Mouse (Mus musculus) intestine, embryonic 16.5 days (tissue): ENCODE results near the gene Tmigd1. TPM values are rescaled to one million over a fixed set of nuclear protein-coding genes. Genes with fewer than 3 reads are reported as not detected.

Experiments
- ATAC-seq: fragments of 200-750 bp; cut with Nextera tagmentation; 2 replicates; pipeline ENCODE4 v1.8.0; 2017; ENCODE audit warnings: moderate TSS enrichment, moderate library complexity
- H3K27ac ChIP-seq: fragments of 300-500 bp; sonication (generic); 2 replicates; pipeline ENCODE4 v1.5.1; 2014; ENCODE audit warnings: mild to moderate bottlenecking, low read length
- H3K27me3 ChIP-seq: fragments of 300-500 bp; sonication (generic); replicated peaks from 2 replicates; pipeline ENCODE4 v1.6.1; 2014; ENCODE audit warnings: low read length, control low read depth, mixed read lengths; ENCODE audit not compliant: control insufficient read depth, insufficient read depth
- H3K36me3 ChIP-seq: fragments of 300-500 bp; sonication (generic); 2 replicates; pipeline ENCODE4 v1.6.1; 2014; ENCODE audit warnings: low read length, control low read depth; ENCODE audit not compliant: control insufficient read depth, insufficient read depth
- H3K4me1 ChIP-seq: fragments of 300-500 bp; sonication (generic); 2 replicates; pipeline ENCODE4 v1.6.1; 2014; ENCODE audit warnings: low read length, control low read depth, mixed read lengths; ENCODE audit not compliant: control insufficient read depth, insufficient read depth
- H3K4me2 ChIP-seq: fragments of 300-500 bp; sonication (generic); 2 replicates; pipeline ENCODE4 v1.6.1; 2014; ENCODE audit warnings: low read depth, low read length, control low read depth
- H3K4me3 ChIP-seq: fragments of 300-500 bp; sonication (generic); 2 replicates; pipeline ENCODE4 v1.5.1; 2014; ENCODE audit warnings: mild to moderate bottlenecking, low read length
- H3K9ac ChIP-seq: fragments of 300-500 bp; sonication (generic); 2 replicates; pipeline ENCODE4 v1.6.1; 2014; ENCODE audit warnings: low read depth, low read length
- H3K9me3 ChIP-seq: fragments of 300-500 bp; sonication (generic); 2 replicates; pipeline ENCODE4 v1.6.1; 2016; ENCODE audit warnings: low read length, control low read depth; ENCODE audit not compliant: control insufficient read depth
- WGBS: fragments of 180-500 bp; shearing (Covaris S2); extraction: QIAGEN DNeasy Blood & Tissue Kit; methylation state at CpG from one replicate; pipeline ENCODE4 v1.1.7; 2014; 5-methylcytosine and 5-hydroxymethylcytosine counted together
- polyA plus RNA-seq: library from polyadenylated mRNA; unstranded; fragments of >200 nt; fragmentation: Nextera tagmentation; extraction: Ambion mirVana; gene quantifications from 2 replicates; pipeline ENCODE4 v1.2.1, GENCODE M21; 2015

The Tmigd1 gene
- polyA plus RNA-seq, 1 experiment from 2014 or later: 2.7 TPM

GRCm38 (mm10) chr11:76874766-76875165, 27.2 kb upstream of the Tmigd1 start:
- no peaks in the 10 kb centered on the region for H3K36me3 ChIP-seq
- no peak overlapping the region for H3K27ac ChIP-seq
- no peaks in the 10 kb centered on the region for H3K9me3 ChIP-seq
- ATAC-seq: no peak
- no peak overlapping the region for H3K4me2 ChIP-seq
- no peak overlapping the region for H3K4me3 ChIP-seq
- H3K4me1 ChIP-seq: no peaks in the 10 kb centered on the region
- H3K9ac ChIP-seq: no peak overlapping the region
- 62% methylated on average over 6 of the region's 6 CpGs for WGBS
- no peaks in the 10 kb centered on the region for H3K27me3 ChIP-seq

DNA sequence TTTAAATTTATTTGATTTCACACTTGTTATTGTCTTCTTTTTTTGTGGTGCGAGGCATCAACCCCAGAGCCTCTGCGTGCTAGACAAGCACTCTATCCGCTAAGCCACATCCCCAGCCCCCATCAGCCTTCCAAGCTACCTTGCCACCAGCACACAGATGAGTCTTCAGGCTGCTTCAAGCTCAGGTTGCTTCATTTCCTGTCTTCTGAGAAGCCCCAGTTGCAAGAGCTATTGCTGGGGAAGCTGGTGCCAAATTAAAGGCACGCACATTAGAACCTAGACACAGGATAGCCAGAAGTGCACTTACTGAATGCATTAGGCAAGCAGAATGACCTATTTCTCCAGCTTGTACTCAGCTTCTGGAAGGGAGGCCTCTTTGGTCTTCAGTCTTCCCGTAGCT, 22.1 kb upstream of the Tmigd1 start:
- Histone ChIP-seq H3K36me3 (no peaks in the 10 kb centered on the region), H3K27me3 (no peaks in the 10 kb centered on the region), H3K4me3 (no peak overlapping the region), H3K9me3 (no peaks in the 10 kb centered on the region), H3K4me1 (no peaks in the 10 kb centered on the region), H3K9ac (no peak overlapping the region), H3K4me2 (no peak overlapping the region), H3K27ac (no peak overlapping the region)
- no peak for ATAC-seq
- 81% methylated on average over 5 of the region's 5 CpGs for WGBS

DNA sequence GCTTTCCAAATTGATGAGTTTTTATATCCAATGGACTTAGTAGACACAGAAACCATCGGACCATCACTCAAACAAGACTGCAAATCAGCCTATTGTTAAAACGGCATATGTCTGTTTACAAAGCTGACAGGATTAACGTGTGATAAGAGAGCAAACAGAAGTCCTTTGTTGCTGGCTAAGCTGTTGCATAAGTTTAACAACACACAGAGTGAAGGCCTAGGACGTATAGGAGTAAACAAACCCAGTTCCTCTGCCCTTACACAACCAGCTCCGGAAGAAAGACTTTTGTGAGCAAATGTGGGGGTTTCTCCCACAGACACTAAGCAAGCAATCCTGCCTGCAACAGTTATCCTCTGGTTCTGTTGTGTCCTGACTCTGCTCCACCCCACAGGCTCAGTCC, 17.5 kb upstream of the Tmigd1 start:
- Histone ChIP-seq H3K4me2 (no peak overlapping the region), H3K4me1 (no peaks in the 10 kb centered on the region), H3K9me3 (no peaks in the 10 kb centered on the region), H3K27me3 (no peaks in the 10 kb centered on the region), H3K27ac (no peak overlapping the region), H3K36me3 (no peaks in the 10 kb centered on the region), H3K9ac (no peak overlapping the region), H3K4me3 (no peak overlapping the region)
- 28% methylated on average over 5 of the region's 5 CpGs for WGBS
- ATAC-seq: no peak

- no peaks in the 10 kb centered on the region for H3K27me3 ChIP-seq
- no peak overlapping the region; the same call in 1 of the 2 replicates for H3K4me2 ChIP-seq
- H3K4me1 ChIP-seq: peaks cover 15% of the 10 kb centered on the region; the same call in 1 of the 2 replicates
- ATAC-seq: peak; percentile 65
- WGBS: 30% methylated on average over 10 of the region's 10 CpGs
- H3K27ac ChIP-seq: peak overlapping the region; percentile 55
- no peaks in the 10 kb centered on the region for H3K9me3 ChIP-seq
- 0 out of 2 replicates have a peak overlapping the region, but pooled peaks have one; percentile 15 for H3K9ac ChIP-seq
- no peaks in the 10 kb centered on the region for H3K36me3 ChIP-seq
- no peak overlapping the region for H3K4me3 ChIP-seq
Observed at GRCm38 (mm10) chr11:76889339-76890164, 12.4 kb upstream of the Tmigd1 start.

DNA sequence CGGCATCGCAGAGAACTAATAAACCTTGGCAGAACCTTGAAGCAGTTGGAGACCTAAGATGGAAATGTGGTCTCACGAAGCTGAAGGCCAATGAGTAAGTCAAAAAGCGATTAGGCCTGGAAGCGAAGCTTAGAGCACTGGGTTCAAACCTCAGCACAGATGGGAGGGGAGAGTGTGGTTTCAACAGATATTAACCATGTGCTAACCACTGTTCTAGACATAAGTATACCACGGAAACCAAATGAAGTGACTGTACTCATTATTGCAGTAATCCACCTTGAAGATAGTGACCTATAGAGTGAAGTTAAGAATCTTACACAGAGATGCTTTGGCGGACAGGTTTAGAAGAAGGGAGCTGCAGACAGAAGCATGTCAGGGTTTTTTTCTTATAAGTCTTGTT, 10.8 kb upstream of the Tmigd1 start:
- Histone ChIP-seq H3K27me3 (no peaks in the 10 kb centered on the region), H3K4me1 (peaks cover 16% of the 10 kb centered on the region; the same call in 1 of the 2 replicates), H3K4me2 (no peak overlapping the region), H3K27ac (no peak overlapping the region), H3K9ac (no peak overlapping the region), H3K36me3 (no peaks in the 10 kb centered on the region), H3K4me3 (no peak overlapping the region), H3K9me3 (no peaks in the 10 kb centered on the region)
- ATAC-seq: no peak
- WGBS: 88% methylated on average over 7 of the region's 7 CpGs

- no peak overlapping the region for H3K4me3 ChIP-seq
- H3K9me3 ChIP-seq: no peaks in the 10 kb centered on the region
- no peak overlapping the region for H3K4me2 ChIP-seq
- H3K27ac ChIP-seq: no peak overlapping the region
- H3K9ac ChIP-seq: no peak overlapping the region
- no peaks in the 10 kb centered on the region for H3K36me3 ChIP-seq
- no peaks in the 10 kb centered on the region for H3K27me3 ChIP-seq
- no peak for ATAC-seq
- peaks cover 20% of the 10 kb centered on the region; the same call in 1 of the 2 replicates for H3K4me1 ChIP-seq
- WGBS: 76% methylated on average over 4 of the region's 4 CpGs
Observed at GRCm38 (mm10) chr11:76891738-76892349, 10.1 kb upstream of the Tmigd1 start.

DNA sequence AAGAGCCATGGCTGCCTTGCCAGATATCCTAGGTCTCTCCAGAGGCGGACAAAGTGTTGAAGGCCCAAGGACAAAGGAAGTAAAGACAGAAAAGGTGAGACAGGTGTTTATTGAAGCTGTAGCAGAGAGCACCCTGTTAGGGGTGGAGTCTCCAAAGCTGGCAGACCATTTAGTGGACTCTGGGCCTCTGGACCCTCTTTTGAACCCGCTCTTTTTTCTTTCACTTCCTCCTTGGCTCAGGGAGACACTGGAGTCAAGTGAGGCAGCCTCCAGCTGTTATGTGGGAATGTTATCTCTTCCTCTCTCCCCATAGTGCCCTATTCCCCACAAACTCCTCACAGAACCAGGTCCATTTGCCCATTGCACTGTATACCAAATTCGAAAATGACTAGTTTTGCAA, 9.0 kb upstream of the Tmigd1 start:
- peak overlapping the region; percentile 34; the same call in 1 of the 2 replicates for H3K27ac ChIP-seq
- peak; percentile 36; the same call in 1 of the 2 replicates for ATAC-seq
- H3K4me1 ChIP-seq: peaks cover 23% of the 10 kb centered on the region; the same call in 1 of the 2 replicates
- H3K4me3 ChIP-seq: no peak overlapping the region
- WGBS: 72% methylated on average over 3 of the region's 3 CpGs
- no peaks in the 10 kb centered on the region for H3K27me3 ChIP-seq
- H3K9ac ChIP-seq: no peak overlapping the region
- H3K4me2 ChIP-seq: no peak overlapping the region
- no peaks in the 10 kb centered on the region for H3K9me3 ChIP-seq
- H3K36me3 ChIP-seq: no peaks in the 10 kb centered on the region

DNA sequence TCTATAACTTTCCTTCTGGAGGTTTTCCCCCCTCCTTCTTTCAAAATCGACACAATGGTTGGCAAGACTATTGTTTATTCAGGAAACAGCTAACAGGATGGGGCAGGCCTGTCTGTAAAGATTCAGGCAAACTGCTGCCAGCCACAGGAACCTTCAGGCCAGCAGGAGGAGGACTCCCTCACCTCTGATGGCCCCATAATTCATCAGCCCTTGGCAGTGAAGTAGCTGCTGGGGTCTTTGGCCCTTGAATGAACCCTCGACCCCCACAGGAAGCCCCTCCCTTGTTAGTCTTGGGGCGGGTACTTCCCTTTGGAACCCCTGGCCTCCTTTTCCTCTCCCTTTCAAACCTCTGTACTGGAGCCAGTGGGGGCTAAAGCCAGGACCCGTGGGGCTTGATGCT, 8.4 kb upstream of the Tmigd1 start:
- H3K4me1 ChIP-seq: peaks cover 27% of the 10 kb centered on the region; the same call in 1 of the 2 replicates
- 16% methylated on average over 4 of the region's 4 CpGs for WGBS

GRCm38 (mm10) chr11:76894240-76894639, 7.7 kb upstream of the Tmigd1 start:
- Histone ChIP-seq H3K4me2 (no peak overlapping the region), H3K4me3 (no peak overlapping the region), H3K9me3 (no peaks in the 10 kb centered on the region), H3K27ac (no peak overlapping the region), H3K4me1 (peaks cover 27% of the 10 kb centered on the region; the same call in 1 of the 2 replicates), H3K36me3 (no peaks in the 10 kb centered on the region), H3K27me3 (no peaks in the 10 kb centered on the region), H3K9ac (no peak overlapping the region)
- ATAC-seq: peak; percentile 43
- 27% methylated on average over 5 of the region's 5 CpGs for WGBS

More for the DNA sequence above, 8.4 kb upstream of the Tmigd1 start:
- H3K9me3 ChIP-seq: no peaks in the 10 kb centered on the region
- no peak overlapping the region for H3K27ac ChIP-seq
- H3K4me2 ChIP-seq: no peak overlapping the region
- ATAC-seq: peak; percentile 50
- H3K4me3 ChIP-seq: no peak overlapping the region
- H3K36me3 ChIP-seq: no peaks in the 10 kb centered on the region
- H3K9ac ChIP-seq: no peak overlapping the region
- no peaks in the 10 kb centered on the region for H3K27me3 ChIP-seq
